Mouse (Mus musculus) c-Kit-negative CD71-positive TER-119-positive erythroid progenitor cells, embryonic 14.5 days (primary cell): ENCODE measurements around the gene Pnpla6.
A peak's percentile ranks its signal among the peaks of the same experiment; 100 is the strongest.

Source experiments
- DNase-seq: peaks from one replicate; pipeline ENCODE4 v3.0.0-alpha.2; 2013; ENCODE audit warnings: low read depth, low spot score

Pnpla6 gene

DNA sequence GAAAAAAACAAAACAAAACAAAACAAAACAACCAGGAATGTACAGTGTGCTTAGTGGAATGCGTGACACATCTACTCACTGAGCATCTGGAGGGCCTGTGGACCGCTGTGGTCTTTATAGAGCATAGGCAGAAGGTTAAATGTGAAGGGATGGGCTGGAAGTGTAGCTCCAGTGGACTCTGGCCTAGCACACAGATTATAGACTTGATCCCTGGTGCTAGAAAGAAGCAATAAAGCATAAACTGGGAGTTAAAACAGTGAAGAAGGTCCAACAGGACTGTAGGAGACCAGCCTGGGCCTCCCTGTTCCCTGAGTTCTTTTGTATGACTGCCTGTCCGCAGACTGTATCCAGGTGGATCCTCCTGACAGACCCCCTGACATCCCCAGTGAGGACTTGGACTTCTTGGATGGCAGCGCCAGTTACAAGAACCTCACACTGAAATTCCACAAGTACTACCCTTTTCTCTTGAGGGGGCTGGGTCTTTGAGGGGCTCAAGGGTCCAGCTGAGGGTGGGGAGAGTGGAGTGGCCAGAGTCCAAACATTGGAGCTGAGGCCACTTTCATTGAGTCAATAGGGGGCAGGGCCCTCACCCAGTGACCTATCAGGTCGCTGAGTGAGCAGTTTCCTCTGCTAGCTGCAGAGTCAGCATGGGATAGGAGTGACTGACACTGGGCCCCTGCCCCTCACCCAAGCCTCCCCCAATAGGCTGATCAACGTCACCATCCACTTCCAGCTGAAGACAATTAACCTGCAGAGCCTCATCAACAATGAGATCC lies 7.0 kb upstream of the Pnpla6 start:
- DNase-seq: no peak

DNA sequence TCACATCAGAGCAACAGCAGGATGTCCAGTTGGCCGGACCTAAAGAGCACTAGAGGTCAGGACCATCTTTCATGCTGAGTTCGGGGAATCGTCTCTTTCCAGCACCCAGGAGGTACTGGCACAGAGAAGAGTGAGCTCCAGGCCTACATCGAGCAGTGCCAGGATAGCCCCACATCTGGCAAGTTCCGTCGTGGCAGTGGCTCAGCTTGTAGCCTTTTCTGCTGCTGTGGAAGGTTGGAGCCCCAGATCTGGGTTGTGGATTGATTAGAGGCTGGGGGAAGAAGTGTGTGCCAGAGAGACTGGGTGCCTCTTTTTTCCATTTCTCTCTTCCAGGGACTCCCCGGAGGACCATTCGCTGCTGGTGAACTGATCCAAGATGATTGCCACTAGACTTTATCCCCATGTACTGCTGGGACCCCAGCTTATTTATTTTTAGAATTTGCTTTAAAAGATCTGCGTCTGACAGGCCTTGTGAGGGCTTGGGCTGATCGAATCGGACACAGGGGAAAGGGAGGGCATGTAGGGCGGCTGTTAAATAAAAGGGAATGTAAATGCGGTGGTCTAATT lies 420 bp upstream of the Pnpla6 start:
- no peak for DNase-seq

DNA sequence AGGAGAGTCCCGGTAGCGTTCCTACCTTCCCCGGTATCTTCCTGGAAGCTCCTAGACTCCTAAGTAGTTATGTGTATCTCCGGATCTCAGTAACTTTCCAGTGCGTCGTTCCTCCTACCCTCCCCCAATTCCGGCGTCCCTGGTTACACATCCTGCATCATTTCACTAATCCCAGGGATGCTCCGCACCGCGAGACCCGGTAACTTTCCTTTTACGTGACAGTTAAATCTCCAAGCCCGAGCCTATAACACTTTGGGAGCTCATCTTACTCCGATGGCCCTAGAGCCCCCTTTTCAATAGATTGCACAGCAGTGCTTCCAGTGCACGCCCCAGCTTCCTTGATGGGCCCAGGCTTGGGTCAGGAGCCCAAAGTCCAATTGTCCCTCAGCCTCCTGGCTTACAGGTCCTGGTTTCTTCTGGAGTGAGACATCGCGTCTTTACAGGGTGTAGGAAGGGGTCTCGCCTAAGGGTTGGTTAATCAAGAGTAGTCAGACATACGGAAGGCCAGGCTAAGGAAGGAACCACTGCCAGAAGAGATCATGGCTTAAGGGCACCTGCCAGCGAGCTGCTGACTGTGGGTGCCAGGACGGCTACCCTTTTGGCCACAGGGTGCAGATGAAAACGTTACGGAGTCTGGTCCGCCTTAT lies 710 bp downstream of the Pnpla6 start:
- DNase-seq: no peak

DNA sequence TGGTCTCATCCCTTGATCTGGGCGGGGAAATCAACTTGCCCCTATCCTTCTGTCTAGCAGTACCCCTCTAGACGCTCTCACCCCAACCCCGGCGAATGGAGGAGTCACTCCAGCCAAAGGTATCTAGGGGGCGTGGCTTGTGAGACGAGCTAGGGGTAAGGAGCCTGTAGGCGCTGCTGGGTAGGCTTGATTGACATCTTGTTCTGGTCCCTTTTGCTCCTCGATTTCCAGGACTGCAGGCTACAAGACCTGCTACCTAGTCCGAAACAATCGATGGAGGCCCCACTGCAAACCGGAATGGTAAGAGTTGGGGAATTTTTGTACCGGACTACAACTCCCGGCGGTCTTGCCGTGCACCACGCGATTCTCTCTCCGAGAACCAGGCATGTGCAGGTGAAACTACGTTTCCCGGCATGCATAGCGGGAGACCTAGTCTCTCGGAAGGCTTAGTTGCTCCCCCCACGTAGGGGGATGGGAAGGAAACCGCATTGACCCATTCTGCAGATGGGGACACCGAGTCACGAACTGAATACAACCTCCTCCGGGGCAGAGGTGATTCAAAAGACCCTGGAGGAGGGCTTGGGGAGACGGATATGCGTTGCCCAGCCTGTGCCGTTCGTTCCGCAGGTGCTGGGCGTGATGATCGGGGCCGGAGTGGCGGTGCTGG lies 1.4 kb downstream of the Pnpla6 start:
- peak; percentile 84 for DNase-seq

DNA sequence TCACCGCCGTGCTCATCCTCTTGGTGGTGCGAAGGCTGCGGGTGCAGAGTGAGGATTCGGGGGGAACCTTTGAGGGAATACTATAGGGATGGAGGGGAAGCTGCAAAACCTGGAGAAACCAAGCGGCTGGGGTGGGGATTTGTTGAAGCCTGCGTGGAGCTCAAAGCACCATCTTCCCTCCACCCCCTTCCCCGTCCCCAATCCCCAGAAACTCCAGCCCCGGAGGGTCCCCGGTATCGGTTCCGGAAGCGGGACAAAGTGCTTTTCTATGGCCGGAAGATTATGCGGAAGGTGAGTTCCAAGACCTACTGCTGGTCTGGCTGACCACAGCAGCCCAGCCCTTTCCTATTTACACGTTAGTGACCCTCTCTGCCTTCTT lies 1.9 kb downstream of the Pnpla6 start:
- DNase-seq: no peak

DNA sequence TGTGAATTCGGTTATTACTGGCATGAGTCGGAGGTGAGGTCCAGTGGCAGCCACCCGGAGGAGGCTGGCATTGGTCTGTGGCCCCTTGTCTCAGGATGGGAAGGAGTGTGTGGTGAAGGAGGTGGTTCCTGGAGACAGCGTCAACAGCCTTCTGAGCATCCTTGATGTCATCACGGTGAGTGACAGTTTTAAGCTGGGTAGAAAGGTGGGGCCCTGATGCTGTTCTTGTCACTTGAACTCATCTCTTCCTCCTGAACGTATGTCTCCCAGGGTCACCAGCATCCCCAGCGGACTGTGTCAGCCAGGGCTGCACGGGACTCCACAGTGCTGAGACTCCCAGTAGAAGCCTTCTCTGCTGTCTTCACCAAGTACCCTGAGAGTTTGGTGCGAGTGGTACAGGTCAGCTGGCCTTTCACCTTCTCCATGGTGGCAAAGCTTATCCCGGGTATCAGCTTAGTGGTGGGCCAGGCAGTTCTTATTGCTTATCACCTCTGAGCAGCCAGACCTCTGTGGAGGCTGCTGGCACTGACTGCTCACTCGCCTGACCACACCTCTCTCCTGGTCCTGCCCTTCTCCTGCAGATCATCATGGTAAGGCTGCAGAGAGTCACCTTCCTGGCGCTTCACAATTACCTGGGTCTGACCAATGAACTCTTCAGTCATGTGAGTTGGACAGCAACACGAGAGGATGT lies 7.0 kb downstream of the Pnpla6 start:
- peak; percentile 68 for DNase-seq

DNA sequence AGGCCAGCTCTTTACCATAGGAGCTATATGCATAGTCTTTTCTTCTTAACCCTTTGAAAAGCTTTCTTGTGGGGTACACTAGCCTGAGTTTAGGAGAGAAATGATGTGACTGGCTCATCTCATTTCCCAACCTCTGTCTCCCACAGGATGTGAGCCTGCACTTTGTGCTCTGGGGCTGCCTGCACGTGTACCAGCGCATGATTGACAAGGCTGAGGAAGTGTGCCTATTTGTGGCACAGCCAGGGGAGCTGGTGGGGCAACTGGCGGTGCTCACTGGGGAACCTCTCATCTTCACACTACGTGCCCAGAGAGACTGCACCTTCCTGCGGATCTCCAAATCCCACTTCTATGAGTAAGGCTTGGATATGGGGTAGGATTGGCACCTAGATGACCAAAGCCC lies 15.6 kb downstream of the Pnpla6 start:
- DNase-seq: no peak

DNA sequence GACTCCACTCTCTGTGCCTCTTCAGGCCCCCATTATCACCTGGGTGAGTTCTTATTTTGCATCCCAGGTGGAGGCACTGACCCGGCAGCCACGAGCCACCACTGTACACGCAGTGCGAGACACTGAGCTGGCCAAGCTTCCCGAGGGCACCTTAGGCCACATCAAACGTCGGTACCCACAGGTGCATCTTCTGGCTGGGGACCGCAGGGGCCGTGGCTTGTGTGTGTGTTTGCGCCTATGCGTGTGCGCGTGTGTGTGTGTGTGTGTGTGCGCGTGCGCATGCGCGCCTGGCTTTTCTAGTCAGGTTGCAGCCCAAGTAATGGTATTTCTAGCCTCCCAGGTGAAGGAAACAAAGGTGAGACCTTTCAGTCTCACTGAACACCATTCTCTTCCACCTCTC lies 16.8 kb downstream of the Pnpla6 start:
- no peak for DNase-seq

DNA sequence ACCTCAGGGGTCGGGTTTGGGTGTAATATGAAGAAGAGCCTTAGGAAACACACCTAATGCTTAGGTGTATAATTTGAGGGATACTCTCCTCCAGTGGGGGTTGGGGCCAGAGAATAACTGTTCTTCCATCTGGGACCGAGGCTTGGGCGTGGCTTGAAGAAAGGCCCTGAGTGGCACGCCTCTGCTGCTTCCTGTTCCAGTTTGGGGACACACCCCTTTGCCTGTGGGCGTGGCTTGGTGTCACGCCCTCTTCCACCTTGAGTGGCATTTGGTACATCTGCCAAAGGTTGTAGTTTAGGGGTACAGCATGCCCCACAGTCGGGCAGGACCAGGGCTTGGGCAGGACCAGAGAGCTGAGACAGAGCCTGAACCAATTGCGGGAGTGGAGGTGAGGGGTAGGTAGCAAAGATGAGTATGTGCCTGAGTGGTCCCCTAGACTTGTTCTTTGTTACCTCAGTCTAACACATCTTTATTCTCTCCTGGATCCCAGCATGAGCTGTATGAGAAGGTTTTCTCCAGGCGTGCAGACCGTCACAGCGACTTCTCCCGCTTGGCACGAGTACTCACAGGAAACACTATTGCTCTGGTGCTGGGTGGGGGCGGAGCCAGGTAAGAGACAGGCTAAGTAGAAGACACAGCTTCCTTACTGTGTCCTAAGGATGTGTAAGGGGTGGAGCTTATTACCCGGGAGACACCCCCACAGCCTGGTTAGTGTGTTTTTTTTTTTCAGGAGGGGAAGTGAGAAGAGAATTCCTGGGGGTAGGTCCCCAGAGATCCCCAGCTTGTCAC lies 21.1 kb downstream of the Pnpla6 start:
- peak; percentile 72 for DNase-seq

DNA sequence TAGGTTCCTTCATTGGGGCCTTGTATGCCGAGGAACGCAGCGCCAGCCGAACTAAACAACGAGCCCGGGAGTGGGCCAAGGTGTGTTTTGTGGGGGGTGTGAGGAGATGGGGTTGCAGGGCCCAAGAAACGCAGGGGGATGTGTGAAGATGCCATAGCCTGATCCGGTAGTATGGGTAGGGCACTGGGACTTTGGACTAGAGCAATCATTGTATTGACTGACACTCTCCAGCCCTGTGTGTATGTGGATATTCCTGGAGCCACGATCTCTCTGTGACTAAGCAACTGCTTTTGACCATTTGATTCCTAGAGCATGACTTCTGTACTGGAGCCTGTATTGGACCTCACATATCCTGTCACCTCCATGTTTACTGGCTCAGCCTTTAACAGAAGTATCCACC lies 21.8 kb downstream of the Pnpla6 start:
- no peak for DNase-seq

DNA sequence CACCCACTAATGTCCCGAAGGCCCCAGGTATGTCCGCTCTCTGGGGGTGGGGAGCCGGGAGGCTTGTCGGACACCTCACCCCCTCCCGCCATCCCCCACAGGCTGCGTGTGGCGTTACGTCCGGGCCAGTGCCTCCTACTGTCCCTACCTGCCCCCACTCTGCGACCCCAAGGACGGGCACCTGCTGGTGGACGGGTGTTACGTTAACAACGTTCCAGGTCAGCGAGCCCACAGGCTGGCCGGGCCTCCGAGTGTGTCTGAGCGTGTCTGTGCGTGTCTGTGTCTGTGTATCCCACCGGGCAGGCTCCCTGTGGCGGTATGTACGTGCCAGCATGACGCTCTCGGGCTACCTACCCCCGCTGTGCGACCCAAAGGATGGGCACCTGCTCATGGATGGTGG lies 22.5 kb downstream of the Pnpla6 start:
- DNase-seq: no peak

DNA sequence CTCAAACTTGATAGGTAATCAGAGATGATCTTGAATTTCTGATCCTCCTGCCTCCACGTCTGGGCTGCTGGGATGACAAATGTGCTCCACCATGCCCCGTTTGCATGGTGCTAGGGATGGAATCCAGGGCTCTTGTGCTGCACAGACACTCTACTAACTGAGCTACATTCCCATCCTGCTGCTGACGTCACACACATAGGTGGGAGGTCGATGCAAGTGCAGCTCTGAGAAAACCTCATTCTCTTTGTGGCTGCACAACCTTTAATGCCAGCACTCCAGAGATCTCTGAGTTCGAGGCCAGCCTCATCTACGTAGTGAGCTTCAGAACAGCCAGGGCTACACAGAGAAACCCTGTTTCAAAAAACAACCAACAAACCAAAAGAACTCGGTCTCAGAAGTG lies 24.0 kb downstream of the Pnpla6 start:
- no peak for DNase-seq

DNA sequence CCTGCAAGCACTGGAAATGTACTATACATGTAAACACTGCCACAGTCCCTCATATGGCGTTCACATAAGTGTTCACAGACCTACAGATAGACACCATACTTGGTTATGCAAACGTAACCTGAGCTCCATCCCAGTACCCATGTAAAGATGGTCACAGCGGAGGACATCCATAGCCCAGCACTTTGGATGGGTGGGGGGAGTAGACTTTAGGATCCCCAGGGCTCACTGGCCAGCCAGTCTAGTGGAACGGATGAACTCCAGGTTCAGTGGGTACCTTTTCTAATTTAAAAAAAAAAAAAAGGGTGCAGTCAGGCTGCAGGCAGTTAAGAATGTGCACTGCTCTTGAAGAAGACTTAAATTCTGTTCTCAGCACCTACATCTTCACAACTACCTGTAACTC lies 24.9 kb downstream of the Pnpla6 start:
- DNase-seq: no peak

DNA sequence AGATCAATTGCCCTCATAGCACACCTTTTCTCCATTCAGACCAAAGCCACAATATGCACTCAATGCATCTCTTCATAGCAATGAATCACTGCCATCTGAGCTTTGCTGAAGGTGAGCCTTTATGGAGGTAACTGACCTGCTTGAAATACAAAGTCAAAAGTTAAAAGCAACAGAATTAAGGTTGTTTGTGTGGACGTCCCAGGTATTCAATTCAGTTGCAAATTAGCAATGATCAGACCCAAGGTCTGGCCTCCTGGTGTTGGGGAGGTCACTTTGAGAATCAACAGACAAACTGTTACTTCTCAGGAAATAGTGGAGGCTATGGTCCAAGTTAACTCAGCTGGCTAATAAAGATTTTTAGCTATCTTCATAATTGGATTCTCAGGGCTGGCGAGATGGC lies 31.3 kb downstream of the Pnpla6 start:
- DNase-seq: no peak

DNA sequence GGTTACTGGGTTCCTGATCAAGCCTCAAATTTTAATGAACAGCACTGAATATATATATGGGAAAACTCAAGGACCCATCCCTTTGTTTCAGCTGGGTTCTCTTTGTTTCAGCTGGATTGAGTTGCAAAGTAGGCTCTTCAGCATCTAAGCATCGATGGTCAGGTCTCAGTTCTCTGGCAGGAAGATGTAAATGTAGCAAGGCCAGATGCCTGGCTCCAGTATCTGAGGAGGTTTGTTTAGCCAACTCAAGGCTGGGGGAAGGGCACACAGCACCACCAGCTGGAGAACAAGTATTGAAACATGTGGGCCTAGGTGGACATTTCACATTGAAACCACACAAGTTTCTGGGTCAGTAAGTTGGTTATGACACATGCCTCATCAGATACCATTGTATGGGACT lies 37.1 kb downstream of the Pnpla6 start:
- no peak for DNase-seq

DNA sequence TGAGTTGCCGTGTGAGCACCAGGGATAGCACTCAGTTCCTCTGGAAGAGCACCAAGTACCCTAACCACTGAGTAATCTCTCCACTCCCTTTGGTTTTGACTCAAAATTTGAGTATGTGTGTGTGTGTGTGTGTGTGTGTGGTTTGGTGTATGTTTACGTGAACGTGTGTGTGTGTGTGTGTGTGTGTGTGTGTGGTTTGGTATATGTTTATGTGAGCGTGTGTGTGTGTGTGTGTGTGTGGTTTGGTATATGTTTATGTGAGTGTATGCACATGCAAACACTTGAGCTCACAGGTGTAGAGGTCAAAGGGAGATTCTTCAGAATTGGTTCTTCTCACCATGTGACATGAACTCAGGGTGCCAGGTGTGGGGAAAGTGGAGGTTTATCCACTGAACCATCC lies 40.9 kb downstream of the Pnpla6 start:
- DNase-seq: no peak

DNA sequence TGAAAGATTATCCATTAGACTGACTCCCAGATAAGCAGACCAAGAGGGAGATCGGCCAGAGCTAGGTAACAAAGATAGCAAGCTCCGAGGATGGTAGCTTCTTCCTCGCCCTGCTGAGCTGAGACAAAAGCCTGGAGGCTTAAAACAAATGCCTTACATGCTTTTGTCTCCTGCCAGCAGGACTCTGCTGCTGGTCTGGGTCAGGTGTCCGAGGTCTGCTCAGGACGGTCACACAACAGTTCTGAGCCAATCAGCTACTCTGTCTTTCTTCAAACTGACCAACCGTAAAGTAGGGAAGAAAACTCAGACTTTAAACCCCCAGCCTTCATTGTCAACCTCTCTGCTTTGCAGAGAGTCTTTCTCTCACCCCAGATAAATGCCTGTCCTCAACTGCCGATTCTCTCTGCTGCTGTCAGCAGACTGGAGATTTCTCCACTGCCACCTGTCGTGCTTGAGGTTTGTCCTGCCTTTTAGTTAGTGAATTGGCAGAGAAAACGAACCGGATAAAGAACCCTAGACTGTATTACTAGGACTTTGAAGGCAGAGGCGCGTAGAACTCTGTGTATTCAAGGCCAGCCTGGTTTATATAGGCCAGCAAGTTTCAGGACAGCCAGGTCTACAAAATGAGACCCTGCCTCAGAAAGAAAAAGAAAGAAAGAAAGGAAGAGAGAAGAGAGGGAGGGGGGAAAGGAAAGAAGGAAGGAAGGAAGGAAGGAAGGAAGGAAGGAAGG lies 52.6 kb downstream of the Pnpla6 start, which contains the start of gene C330021F23Rik:
Gene C330021F23Rik (plus strand): TSS at position 350 of the 731 bp plus-strand sequence.
- DNase-seq: no peak

DNA sequence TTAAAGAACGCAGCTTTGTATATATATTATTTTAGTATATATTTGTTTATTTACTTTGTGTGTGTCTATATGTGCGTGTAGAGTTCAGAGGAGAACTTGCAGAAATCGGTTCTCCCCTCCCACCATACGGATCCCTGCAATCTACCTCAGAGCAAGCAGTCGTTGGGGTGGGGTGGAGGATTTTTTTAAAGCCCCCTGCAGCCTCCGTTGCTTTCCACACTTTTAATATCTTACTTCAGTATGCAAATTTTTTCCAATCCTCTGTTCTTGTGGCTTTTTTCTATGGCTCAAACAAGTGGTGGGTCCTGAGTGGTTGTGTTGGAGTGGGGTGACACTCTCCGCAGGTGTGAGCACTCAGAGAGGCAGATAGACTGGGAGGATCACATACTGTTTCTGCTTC lies 53.2 kb downstream of the Pnpla6 start:
- no peak for DNase-seq

DNA sequence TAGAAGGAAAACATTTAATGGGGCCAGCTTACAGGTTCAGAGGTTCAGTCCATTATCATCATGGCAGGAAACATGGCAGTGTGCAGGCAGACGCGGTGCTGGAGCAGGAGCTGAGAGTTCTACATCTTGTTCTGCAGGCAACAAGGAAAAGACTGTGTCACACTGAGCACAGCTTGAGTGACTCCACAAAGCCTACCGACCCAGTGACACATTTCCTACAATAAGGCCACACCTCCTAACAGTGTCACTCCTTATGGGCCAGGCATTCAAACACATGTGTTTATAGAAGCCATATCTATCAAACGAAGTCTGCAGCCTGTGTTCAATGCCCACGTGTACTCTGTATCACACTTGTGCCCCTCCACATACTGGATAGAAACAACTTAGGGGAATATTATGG lies 54.6 kb downstream of the Pnpla6 start:
- DNase-seq: no peak

DNA sequence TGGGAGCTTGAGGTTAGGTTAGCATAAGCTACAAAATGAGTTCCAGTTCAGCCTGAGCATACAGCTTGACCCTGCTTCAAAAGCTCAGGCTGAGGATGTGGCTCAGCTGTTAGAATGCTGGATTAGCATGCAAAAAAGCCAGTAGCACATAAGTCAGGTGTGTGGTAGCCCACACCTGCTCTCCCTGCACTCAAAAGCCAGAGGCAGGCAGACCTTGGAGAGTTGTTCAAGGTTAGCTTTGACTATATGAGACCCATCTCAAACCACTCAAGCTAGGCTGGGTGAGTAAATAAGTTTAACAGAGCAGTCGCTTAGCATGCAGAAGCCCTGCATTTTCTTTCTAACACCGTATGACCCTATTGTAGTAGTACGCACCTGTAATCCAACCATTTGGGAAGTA lies 59.4 kb downstream of the Pnpla6 start:
- DNase-seq: no peak
